Mouse (Mus musculus) intestine, embryonic 16.5 days (tissue): Measurements from ENCODE around the gene Isg15. TPM values are rescaled to one million over a fixed set of nuclear protein-coding genes. Genes with fewer than 3 reads are reported as not detected.

Source experiments
- ATAC-seq: fragments of 200-750 bp; cut with Nextera tagmentation; 2 replicates; pipeline ENCODE4 v1.8.0; 2017; ENCODE audit warnings: moderate TSS enrichment, moderate library complexity
- H3K27ac ChIP-seq: fragments of 300-500 bp; sonication (generic); 2 replicates; pipeline ENCODE4 v1.5.1; 2014; ENCODE audit warnings: mild to moderate bottlenecking, low read length
- H3K27me3 ChIP-seq: fragments of 300-500 bp; sonication (generic); replicated peaks from 2 replicates; pipeline ENCODE4 v1.6.1; 2014; ENCODE audit warnings: low read length, control low read depth, mixed read lengths; ENCODE audit not compliant: control insufficient read depth, insufficient read depth
- H3K36me3 ChIP-seq: fragments of 300-500 bp; sonication (generic); 2 replicates; pipeline ENCODE4 v1.6.1; 2014; ENCODE audit warnings: low read length, control low read depth; ENCODE audit not compliant: control insufficient read depth, insufficient read depth
- H3K4me1 ChIP-seq: fragments of 300-500 bp; sonication (generic); 2 replicates; pipeline ENCODE4 v1.6.1; 2014; ENCODE audit warnings: low read length, control low read depth, mixed read lengths; ENCODE audit not compliant: control insufficient read depth, insufficient read depth
- H3K4me2 ChIP-seq: fragments of 300-500 bp; sonication (generic); 2 replicates; pipeline ENCODE4 v1.6.1; 2014; ENCODE audit warnings: low read depth, low read length, control low read depth
- H3K4me3 ChIP-seq: fragments of 300-500 bp; sonication (generic); 2 replicates; pipeline ENCODE4 v1.5.1; 2014; ENCODE audit warnings: mild to moderate bottlenecking, low read length
- H3K9ac ChIP-seq: fragments of 300-500 bp; sonication (generic); 2 replicates; pipeline ENCODE4 v1.6.1; 2014; ENCODE audit warnings: low read depth, low read length
- H3K9me3 ChIP-seq: fragments of 300-500 bp; sonication (generic); 2 replicates; pipeline ENCODE4 v1.6.1; 2016; ENCODE audit warnings: low read length, control low read depth; ENCODE audit not compliant: control insufficient read depth
- WGBS: fragments of 180-500 bp; shearing (Covaris S2); extraction: QIAGEN DNeasy Blood & Tissue Kit; methylation state at CpG from one replicate; pipeline ENCODE4 v1.1.7; 2014; 5-methylcytosine and 5-hydroxymethylcytosine counted together
- polyA plus RNA-seq: library from polyadenylated mRNA; unstranded; fragments of >200 nt; fragmentation: Nextera tagmentation; extraction: Ambion mirVana; gene quantifications from 2 replicates; pipeline ENCODE4 v1.2.1, GENCODE M21; 2015

Isg15 gene
- polyA plus RNA-seq, 1 experiment from 2014 or later, result 1.8 TPM

GRCm38 (mm10) chr4:156208872-156209271 lies 8.3 kb upstream of the Isg15 start:
- H3K4me1 ChIP-seq, result peaks cover under 1% of the 10 kb centered on the region; the same call in 1 of the 2 replicates
- H3K36me3 ChIP-seq, result no peaks in the 10 kb centered on the region
- 81% methylated on average over 4 of the region's 4 CpGs for WGBS
- no peak overlapping the region for H3K4me2 ChIP-seq
- H3K9me3 ChIP-seq, result no peaks in the 10 kb centered on the region
- H3K27ac ChIP-seq, result no peak overlapping the region
- H3K9ac ChIP-seq, result no peak overlapping the region
- H3K4me3 ChIP-seq, result no peak overlapping the region
- H3K27me3 ChIP-seq, result peaks cover 13% of the 10 kb centered on the region
- ATAC-seq, result no peak

- ATAC-seq, result peak; percentile 46
- under 1% methylated on average over 49 of the region's 49 CpGs for WGBS
These were observed 3.0 kb upstream of the Isg15 start for GRCm38 (mm10) chr4:156203413-156204131.

GRCm38 (mm10) chr4:156203001-156203412 lies 2.4 kb upstream of the Isg15 start, which contains the start of gene AW011738:
Gene AW011738 (plus strand): TSS chr4:156203304.
- Histone ChIP-seq H3K4me2 (peak within 1 kb of the TSS; percentile 96), H3K4me1 (peaks cover 14% of the 10 kb centered on the region), H3K4me3 (peak within 1 kb of the TSS; percentile 63), H3K9me3 (no peaks in the 10 kb centered on the region), H3K27ac (peak within 1 kb of the TSS; percentile 66), H3K9ac (peak within 1 kb of the TSS; percentile 66), H3K27me3 (peaks cover 23% of the 10 kb centered on the region), H3K36me3 (no peaks in the 10 kb centered on the region)
- peak; percentile 78 for ATAC-seq
- 0% methylated on average over 38 of the region's 39 CpGs for WGBS

More at GRCm38 (mm10) chr4:156203413-156204131, 3.0 kb upstream of the Isg15 start:
- H3K27me3 ChIP-seq, result peaks cover 23% of the 10 kb centered on the region
- peak overlapping the region; percentile 66 for H3K9ac ChIP-seq
- peak overlapping the region; percentile 63 for H3K4me3 ChIP-seq
- no peaks in the 10 kb centered on the region for H3K36me3 ChIP-seq
- H3K4me2 ChIP-seq, result peak overlapping the region; percentile 96
- no peaks in the 10 kb centered on the region for H3K9me3 ChIP-seq
- peak overlapping the region; percentile 66 for H3K27ac ChIP-seq
- peaks cover 13% of the 10 kb centered on the region for H3K4me1 ChIP-seq

GRCm38 (mm10) chr4:156202462-156202893 lies 1.9 kb upstream of the Isg15 start:
- ATAC-seq, result no peak
- H3K4me2 ChIP-seq, result peak overlapping the region; percentile 96
- H3K27me3 ChIP-seq, result peaks cover 23% of the 10 kb centered on the region
- peaks cover 17% of the 10 kb centered on the region for H3K4me1 ChIP-seq
- WGBS, result 37% methylated on average over 12 of the region's 12 CpGs
- no peaks in the 10 kb centered on the region for H3K36me3 ChIP-seq
- peak overlapping the region; percentile 66 for H3K9ac ChIP-seq
- no peaks in the 10 kb centered on the region for H3K9me3 ChIP-seq
- peak overlapping the region; percentile 63 for H3K4me3 ChIP-seq
- peak overlapping the region; percentile 48; the same call in 1 of the 2 replicates for H3K27ac ChIP-seq

- H3K9ac ChIP-seq, result peak overlapping the region; percentile 69
- peak; percentile 89 for ATAC-seq
- WGBS, result under 1% methylated on average over 26 of the region's 26 CpGs
- peak overlapping the region; percentile 60 for H3K4me3 ChIP-seq
- peaks cover 3% of the 10 kb centered on the region; the same call in 1 of the 2 replicates for H3K27me3 ChIP-seq
- H3K4me2 ChIP-seq, result peak overlapping the region; percentile 71
- H3K27ac ChIP-seq, result peak overlapping the region; percentile 90
- H3K36me3 ChIP-seq, result no peaks in the 10 kb centered on the region
- H3K4me1 ChIP-seq, result peaks cover 39% of the 10 kb centered on the region
- H3K9me3 ChIP-seq, result no peaks in the 10 kb centered on the region
These were observed 2.8 kb downstream of the Isg15 start for GRCm38 (mm10) chr4:156197829-156198205.

- 0% methylated on average over 18 of the region's 88 CpGs for WGBS
- H3K4me3 ChIP-seq, result peak within 1 kb of the TSS; percentile 93
- peak within 1 kb of the TSS; percentile 86 for H3K4me2 ChIP-seq
- peak within 1 kb of the TSS; percentile 90 for H3K27ac ChIP-seq
- peaks cover 39% of the 10 kb centered on the region for H3K4me1 ChIP-seq
- no peaks in the 10 kb centered on the region for H3K36me3 ChIP-seq
- H3K9ac ChIP-seq, result peak within 1 kb of the TSS; percentile 89
- ATAC-seq, result peak; percentile 80
- no peaks in the 10 kb centered on the region for H3K9me3 ChIP-seq
- no peaks in the 10 kb centered on the region for H3K27me3 ChIP-seq
These were observed 3.3 kb downstream of the Isg15 start, which contains the start of gene Agrn for GRCm38 (mm10) chr4:156197131-156197828. Gene Agrn (minus strand): TSS chr4:156197488.

- Histone ChIP-seq H3K27ac (peak overlapping the region; percentile 77), H3K4me1 (peaks cover 45% of the 10 kb centered on the region), H3K9me3 (no peaks in the 10 kb centered on the region), H3K36me3 (no peaks in the 10 kb centered on the region), H3K4me3 (peak overlapping the region; percentile 93), H3K9ac (peak overlapping the region; percentile 89), H3K27me3 (no peaks in the 10 kb centered on the region), H3K4me2 (peak overlapping the region; percentile 86)
- WGBS, result 3% methylated on average over 35 of the region's 35 CpGs
- no peak for ATAC-seq
These were observed 4.4 kb downstream of the Isg15 start for GRCm38 (mm10) chr4:156195927-156196870.

GRCm38 (mm10) chr4:156194346-156194745 lies 6.3 kb downstream of the Isg15 start:
- peaks cover 4% of the 10 kb centered on the region; the same call in 1 of the 2 replicates for H3K36me3 ChIP-seq
- no peaks in the 10 kb centered on the region for H3K9me3 ChIP-seq
- ATAC-seq, result no peak
- no peaks in the 10 kb centered on the region for H3K27me3 ChIP-seq
- WGBS, result 50% methylated on average over 6 of the region's 6 CpGs
- no peak overlapping the region; the same call in 1 of the 2 replicates for H3K9ac ChIP-seq
- peaks cover 58% of the 10 kb centered on the region for H3K4me1 ChIP-seq
- no peak overlapping the region for H3K4me3 ChIP-seq
- peak overlapping the region; percentile 18; the same call in 1 of the 2 replicates for H3K4me2 ChIP-seq
- H3K27ac ChIP-seq, result no peak overlapping the region; the same call in 1 of the 2 replicates
